In genomic region chr17:87458911-87459749, GRCm38 (mm10) we compare ENCODE assay signal across 9 mouse cellular contexts. TPM values are rescaled to one million over a fixed set of nuclear protein-coding genes. Genes with fewer than 3 reads are reported as not detected.
A peak's percentile ranks its signal among the peaks of the same experiment; 100 is the strongest.
DNase-seq lines count a peak whose midpoint lies in the region; ATAC-seq lines count a peak whose summit lies in the region.
"Had no signal": no experiment of that assay in that cellular context is flagged by ENCODE, and none has a peak within 500 bp of the region (broad histone marks: within the 10 kb centered on the region; RNA-seq: fewer than 3 reads in every experiment).

No protein-coding gene starts in this region.

- intact Hi-C loops in gastrocnemius, postnatal 14 days (cut with DNase I; ENCODE audit: low total_unique reads) = loop anchor here (10.0 kb wide), 1 partner anchor 66 kb away; no protein-coding TSS in a partner anchor

- H3K9ac ChIP-seq in intestine, embryonic 14.5 days (ENCODE audit: low read length) = no peak overlapping the region; the same call in 1 of the 2 replicates
- peak overlapping the region; percentile 13; the same call in 1 of the 2 replicates for H3K9ac ChIP-seq in neural tube, embryonic 12.5 days

- WGBS in intestine, embryonic 14.5 days = 11% methylated on average over 13 of the region's 17 CpGs
- 15% methylated on average over 14 of the region's 17 CpGs for WGBS in neural tube, embryonic 12.5 days

- peak; percentile 80 for ATAC-seq in intestine, embryonic 14.5 days (replicated peaks; ENCODE audit: low FRiP score, low TSS enrichment, low read depth)
- 0 out of 2 replicates have a peak, but pooled peaks have one; percentile 21 for ATAC-seq in neural tube, embryonic 12.5 days (ENCODE audit: low FRiP score, low read depth)

- H3K4me1 ChIP-seq in intestine, embryonic 14.5 days (replicated peaks; ENCODE audit: control insufficient read depth, insufficient read depth, low read length) = peaks cover 38% of the 10 kb centered on the region
- H3K4me1 ChIP-seq in neural tube, embryonic 12.5 days = peaks cover 45% of the 10 kb centered on the region

- H3K36me3 ChIP-seq in intestine, embryonic 14.5 days (ENCODE audit: control insufficient read depth, insufficient read depth, low read length) = no peaks in the 10 kb centered on the region
- no peaks in the 10 kb centered on the region for H3K36me3 ChIP-seq in neural tube, embryonic 12.5 days
- H3K36me3 ChIP-seq: G1E had no signal

- H3K27me3 ChIP-seq in intestine, embryonic 14.5 days (replicated peaks; ENCODE audit: control insufficient read depth, insufficient read depth, low read length) = no peaks in the 10 kb centered on the region
- H3K27me3 ChIP-seq in neural tube, embryonic 12.5 days (replicated peaks) = no peaks in the 10 kb centered on the region

- H3K27ac ChIP-seq in intestine, embryonic 14.5 days (ENCODE audit: low read depth) = peak overlapping the region; percentile 73
- no peak overlapping the region; the same call in 1 of the 2 replicates for H3K27ac ChIP-seq in neural tube, embryonic 12.5 days

- no peak overlapping the region for H3K4me3 ChIP-seq in intestine, embryonic 14.5 days (ENCODE audit: low read depth, low read length)
- H3K4me3 ChIP-seq in neural tube, embryonic 12.5 days = no peak overlapping the region

- DNase-seq in layer of hippocampus, postnatal 10 days (ENCODE audit: low spot score in 2 of 2) = peak; percentile 25 to 38
- no peak for DNase-seq in layer of hippocampus, postnatal 36 days
- DNase-seq in cerebellum, postnatal 14 days = peak; percentile 83 to 84
- DNase-seq in gastrocnemius, postnatal 14 days = peak; percentile 57
- peak; percentile 73 for DNase-seq in intestine, embryonic 14.5 days (ENCODE audit: low spot score)
- DNase-seq in lung, adult 18-20 months = peak; percentile 70 to 72
- DNase-seq in spleen, postnatal 36 days (ENCODE audit: low spot score in 2 of 2) = no peak

- H3K4me2 ChIP-seq in intestine, embryonic 14.5 days (ENCODE audit: low read length) = peak overlapping the region; percentile 39
- H3K4me2 ChIP-seq in neural tube, embryonic 12.5 days (replicated peaks) = peak overlapping the region; percentile 46

- H3K9me3 ChIP-seq in intestine, embryonic 14.5 days (ENCODE audit: control insufficient read depth, low read length) = no peaks in the 10 kb centered on the region
- H3K9me3 ChIP-seq in neural tube, embryonic 12.5 days = no peaks in the 10 kb centered on the region
- H3K9me3 ChIP-seq: G1E had no signal

RNA-seq across cellular contexts. Expression of gene Calm2, which starts 12.4 kb away (rescaled TPM):
- total RNA-seq in layer of hippocampus, postnatal 10 days (2021) = 1,000 to 10,000 TPM; 2,051 to 2,241 TPM
- 1,000 to 10,000 TPM; 2,120 to 2,282 TPM for total RNA-seq in layer of hippocampus, postnatal 36 days (2021)
- total RNA-seq in gastrocnemius, postnatal 14 days (2021) = 100 to 1,000 TPM; 175 to 251 TPM
- 1,068 and 1,168 TPM in 2 replicates for polyA plus RNA-seq in intestine, embryonic 14.5 days (2014; fragmentation: Nextera tagmentation; extraction: Ambion mirVana)
- polyA plus RNA-seq in neural tube, embryonic 12.5 days (2016; fragmentation: Nextera tagmentation; extraction: Ambion mirVana) = 1,679 and 1,888 TPM in 2 replicates

RNA-seq across cellular contexts. Expression of gene Stpg4, which starts 31.6 kb away (rescaled TPM):
- total RNA-seq in layer of hippocampus, postnatal 10 days (2021) = not detected
- total RNA-seq in layer of hippocampus, postnatal 36 days (2021) = not detected
- total RNA-seq in gastrocnemius, postnatal 14 days (2021) = not detected
- not detected in 2 replicates for polyA plus RNA-seq in intestine, embryonic 14.5 days (2014; fragmentation: Nextera tagmentation; extraction: Ambion mirVana)
- not detected in 2 replicates for polyA plus RNA-seq in neural tube, embryonic 12.5 days (2016; fragmentation: Nextera tagmentation; extraction: Ambion mirVana)
- polyA plus RNA-seq: G1E had no signal

Comparison
In these comparisons a context has a peak if more than half of its experiments do, and no peak if none do; other contexts are left out.
1. DNase-seq: peak in layer of hippocampus, postnatal 10 days (2 of 2), cerebellum, postnatal 14 days (2 of 2), gastrocnemius, postnatal 14 days (single experiment), intestine, embryonic 14.5 days (single experiment) and lung, adult 18-20 months (2 of 2); none in layer of hippocampus, postnatal 36 days (0 of 2) and spleen, postnatal 36 days (0 of 2).
2. RNA of gene Calm2, which starts 12.4 kb away (total RNA-seq): 2,120 to 2,282 TPM in layer of hippocampus, postnatal 36 days and 2,051 to 2,241 TPM in layer of hippocampus, postnatal 10 days; 175 to 251 TPM in gastrocnemius, postnatal 14 days; every median in the first group is over 4 times any median in the second.